Mouse (Mus musculus) kidney, adult 2 months (tissue): ENCODE results near the gene Ggt5. TPM values are rescaled to one million over a fixed set of nuclear protein-coding genes. Genes with fewer than 3 reads are reported as not detected.

Source experiments
- DNase-seq: peaks from one replicate; pipeline ENCODE4 v3.0.0; 2021
- H3K27ac ChIP-seq: fragments of 200-500 bp; 2 replicates; pipeline ENCODE4 v1.5.1; 2012; ENCODE audit warnings: low read depth, low read length, control low read depth, inconsistent platforms; ENCODE audit not compliant: insufficient read depth
- H3K27me3 ChIP-seq: fragments of 200-500 bp; replicated peaks from 2 replicates; pipeline ENCODE4 v1.6.1; 2012; ENCODE audit warnings: mild to moderate bottlenecking, moderate library complexity, low read length, inconsistent platforms; ENCODE audit not compliant: control insufficient read depth, insufficient read depth
- H3K36me3 ChIP-seq: fragments of 200-500 bp; 2 replicates; pipeline ENCODE4 v1.6.1; 2012; ENCODE audit warnings: mild to moderate bottlenecking, moderate library complexity, low read length, inconsistent platforms; ENCODE audit not compliant: control insufficient read depth, insufficient read depth
- H3K4me1 ChIP-seq: fragments of 200-500 bp; 2 replicates; pipeline ENCODE4 v1.6.1; 2011; ENCODE audit warnings: low read length; ENCODE audit not compliant: control insufficient read depth, insufficient read depth
- H3K4me3 ChIP-seq: fragments of 200-500 bp; 2 replicates; pipeline ENCODE4 v1.5.1; 2011; ENCODE audit warnings: mild to moderate bottlenecking, low read depth, low read length, control low read depth; ENCODE audit not compliant: insufficient read depth
- CTCF ChIP-seq: fragments of 200-500 bp; conservative IDR thresholded peaks from 2 replicates; pipeline ENCODE4 v1.5.1; 2011; ENCODE audit warnings: low read depth, mild to moderate bottlenecking, control low read depth, low read length, moderate library complexity, mixed read lengths; ENCODE audit not compliant: insufficient read depth, insufficient read length
- POLR2A ChIP-seq: fragments of 200-500 bp; IDR thresholded peaks from one replicate; pipeline ENCODE4 v1.6.1; 2011; ENCODE audit warnings: low read depth, low read length, control low read depth
- WGBS: fragments of 180-500 bp; shearing (Covaris S2); methylation state at CpG from one replicate; pipeline ENCODE4 v1.1.7; 2018; 5-methylcytosine and 5-hydroxymethylcytosine counted together
- polyA plus RNA-seq: library from polyadenylated mRNA; depleted of rRNA; stranded (reverse); fragments of >200 nt; gene quantifications from 2 replicates; pipeline ENCODE4 v1.2.3, GENCODE M21; 2012

Gene Ggt5
- polyA plus RNA-seq, 1 experiment, result 48.3 TPM

DNA sequence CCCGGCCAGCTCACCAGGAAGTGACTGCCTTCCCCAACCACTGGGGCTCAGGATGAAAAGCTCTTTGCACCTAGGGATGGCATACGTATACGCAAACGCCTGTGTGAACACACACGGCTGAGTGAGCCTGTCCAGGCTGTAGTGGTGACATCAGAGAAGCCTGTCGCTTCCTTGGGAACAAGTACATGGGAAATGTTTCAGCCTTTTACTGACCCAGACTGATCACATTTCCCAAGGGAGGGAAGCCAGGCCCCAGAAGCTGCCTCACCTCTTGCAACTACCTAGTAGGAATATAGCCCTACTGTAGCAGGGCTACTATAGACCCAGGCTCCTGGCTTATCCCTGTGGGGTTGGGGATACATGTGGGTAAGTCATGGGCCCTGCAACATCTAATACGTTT is 3.4 kb downstream of the Ggt5 start:
- Histone ChIP-seq H3K4me3 (no peak overlapping the region), H3K27me3 (no peaks in the 10 kb centered on the region), H3K4me1 (peaks cover 14% of the 10 kb centered on the region), H3K27ac (no peak overlapping the region), H3K36me3 (no peaks in the 10 kb centered on the region)
- DNase-seq, result no peak
- TF ChIP-seq POLR2A, result no peak
- no peak for TF ChIP-seq CTCF
- WGBS, result 71% methylated on average over 7 of the region's 7 CpGs

DNA sequence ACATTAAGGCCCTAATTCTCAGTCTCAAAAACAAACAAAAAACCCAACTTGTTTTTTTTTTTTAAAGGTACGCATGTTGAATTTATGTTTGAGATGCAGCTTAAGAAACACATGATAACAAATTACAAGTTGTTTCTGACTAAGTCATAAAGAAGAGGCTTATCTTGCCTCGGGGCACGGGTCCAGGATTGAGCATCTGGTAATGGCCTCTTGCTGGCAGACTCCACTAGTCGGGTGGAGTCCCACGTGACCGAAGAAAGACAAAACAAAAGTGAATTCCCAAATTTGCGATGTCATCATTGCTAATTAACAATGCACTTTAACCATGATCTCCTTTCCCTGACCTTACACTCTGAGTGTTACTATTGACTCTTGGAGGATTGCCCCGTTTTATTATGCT is 6.8 kb downstream of the Ggt5 start:
- WGBS, result 75% methylated on average over 8 of the region's 8 CpGs
- peak; percentile 67 for DNase-seq
- no peak overlapping the region for H3K27ac ChIP-seq
- no peaks in the 10 kb centered on the region for H3K36me3 ChIP-seq
- H3K4me1 ChIP-seq, result no peaks in the 10 kb centered on the region
- TF ChIP-seq CTCF (no peak), POLR2A (no peak)
- H3K27me3 ChIP-seq, result no peaks in the 10 kb centered on the region
- H3K4me3 ChIP-seq, result no peak overlapping the region

DNA sequence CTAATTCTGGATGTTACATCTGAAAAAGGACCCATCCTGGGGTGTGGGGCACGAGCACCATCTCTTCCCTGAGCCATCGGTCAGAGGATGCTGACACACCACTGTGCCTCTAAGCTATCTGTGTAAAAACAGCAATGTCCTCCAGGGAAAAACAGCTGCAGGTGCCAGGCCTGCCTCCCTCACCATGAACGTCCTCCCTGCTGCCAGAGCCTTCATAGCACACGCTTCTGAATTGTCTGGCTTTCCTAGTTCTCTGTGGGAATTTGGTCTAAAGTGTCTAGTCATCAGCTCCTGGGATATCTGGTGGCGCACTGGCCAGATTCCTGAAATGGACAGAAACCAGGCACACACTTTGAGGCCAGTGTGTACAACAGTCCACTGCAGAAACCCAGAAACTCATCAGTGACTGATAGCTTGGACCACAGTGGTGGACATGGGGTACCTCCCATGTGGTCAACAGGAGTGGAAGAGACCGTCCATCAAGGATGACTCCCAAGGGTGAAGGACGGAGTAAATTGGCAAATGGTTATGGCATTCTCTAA is 11.1 kb downstream of the Ggt5 start:
- no peak for TF ChIP-seq POLR2A
- no peak for TF ChIP-seq CTCF
- Histone ChIP-seq H3K4me3 (no peak overlapping the region), H3K4me1 (no peaks in the 10 kb centered on the region), H3K36me3 (no peaks in the 10 kb centered on the region), H3K27ac (no peak overlapping the region), H3K27me3 (no peaks in the 10 kb centered on the region)
- WGBS, result 86% methylated on average over 7 of the region's 7 CpGs
- no peak for DNase-seq

DNA sequence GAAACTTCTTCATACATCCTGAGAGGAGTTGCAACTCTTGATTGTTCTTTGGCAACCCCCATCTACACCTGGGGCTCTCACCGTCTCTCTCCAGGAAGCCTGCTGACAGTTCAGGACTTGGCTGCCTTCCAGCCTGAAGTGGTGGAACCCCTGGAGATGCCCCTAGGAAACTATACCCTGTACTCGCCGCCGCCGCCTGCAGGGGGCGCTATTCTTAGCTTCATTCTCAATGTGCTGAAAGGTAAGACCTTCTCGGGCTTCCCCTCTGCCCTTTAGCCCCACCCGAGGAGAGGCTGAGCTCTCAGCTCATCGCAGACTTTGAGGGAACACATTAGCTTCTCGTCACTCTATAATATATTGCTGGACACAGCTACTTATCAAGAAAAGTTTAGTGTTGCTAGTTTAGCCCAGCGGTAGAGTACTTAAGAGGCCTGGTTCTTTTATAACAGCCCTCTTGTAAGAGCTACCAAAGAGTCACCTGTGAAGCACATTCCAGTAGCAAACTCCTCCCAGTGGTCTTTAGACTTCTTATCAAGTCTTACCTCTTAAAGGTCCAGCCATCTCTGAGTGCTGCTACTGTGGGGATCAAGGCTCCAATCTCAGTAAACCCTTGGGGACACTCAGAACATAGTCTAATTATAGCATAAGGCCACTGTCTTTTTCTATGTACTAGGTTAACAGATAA is 16.2 kb downstream of the Ggt5 start:
- Histone ChIP-seq H3K4me1 (no peaks in the 10 kb centered on the region), H3K27ac (no peak overlapping the region), H3K4me3 (no peak overlapping the region), H3K36me3 (no peaks in the 10 kb centered on the region), H3K27me3 (no peaks in the 10 kb centered on the region)
- no peak for DNase-seq
- TF ChIP-seq POLR2A (no peak), CTCF (0 out of 2 replicates have a peak, but pooled peaks have one; percentile 9)
- 39% methylated on average over 11 of the region's 11 CpGs for WGBS

DNA sequence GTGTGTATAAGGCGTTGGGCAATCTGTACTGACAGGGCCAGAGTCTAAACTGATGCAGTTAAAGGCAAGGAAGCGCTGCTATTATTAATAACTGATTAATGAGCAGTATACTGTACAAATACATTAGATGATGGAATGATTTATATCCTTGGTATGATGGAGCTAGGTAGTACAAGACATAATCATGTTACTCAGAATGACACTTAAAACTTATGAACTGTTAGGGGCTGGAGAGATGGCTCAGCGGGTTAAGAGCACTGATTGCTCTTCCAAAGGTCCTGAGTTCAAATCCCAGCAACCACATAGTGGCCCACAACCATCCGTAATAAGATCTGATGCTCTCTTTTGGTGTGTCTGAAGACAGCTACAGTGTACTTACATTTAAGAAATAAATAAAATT is 18.1 kb downstream of the Ggt5 start:
- no peak overlapping the region for H3K4me3 ChIP-seq
- no peaks in the 10 kb centered on the region for H3K27me3 ChIP-seq
- DNase-seq, result no peak
- 92% methylated on average over 4 of the region's 4 CpGs for WGBS
- H3K4me1 ChIP-seq, result no peaks in the 10 kb centered on the region
- TF ChIP-seq CTCF (no peak), POLR2A (no peak)
- H3K36me3 ChIP-seq, result no peaks in the 10 kb centered on the region
- H3K27ac ChIP-seq, result no peak overlapping the region

DNA sequence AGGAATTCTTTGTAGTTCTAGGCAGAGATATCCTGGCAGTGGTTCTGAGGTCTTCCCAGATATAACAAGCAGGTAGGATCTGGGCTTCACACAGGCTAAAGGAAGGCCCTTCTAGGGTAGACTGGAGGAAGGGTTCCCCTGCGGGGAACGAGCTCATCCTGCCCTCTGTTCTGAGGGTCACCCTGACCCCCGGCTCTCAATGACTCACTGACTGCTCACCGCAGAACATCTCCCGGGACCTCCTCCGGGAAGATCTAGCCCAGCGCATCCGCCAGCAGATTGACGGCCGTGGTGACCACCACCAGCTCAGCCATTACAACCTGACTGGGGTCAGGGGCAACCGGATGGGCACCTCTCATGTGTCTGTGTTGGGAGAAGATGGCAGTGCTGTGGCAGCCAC is 19.8 kb downstream of the Ggt5 start:
- TF ChIP-seq CTCF, result no peak
- no peak for TF ChIP-seq POLR2A
- Histone ChIP-seq H3K27me3 (no peaks in the 10 kb centered on the region), H3K36me3 (no peaks in the 10 kb centered on the region), H3K4me3 (no peak overlapping the region), H3K27ac (no peak overlapping the region), H3K4me1 (no peaks in the 10 kb centered on the region)
- DNase-seq, result no peak
- 75% methylated on average over 11 of the region's 11 CpGs for WGBS

DNA sequence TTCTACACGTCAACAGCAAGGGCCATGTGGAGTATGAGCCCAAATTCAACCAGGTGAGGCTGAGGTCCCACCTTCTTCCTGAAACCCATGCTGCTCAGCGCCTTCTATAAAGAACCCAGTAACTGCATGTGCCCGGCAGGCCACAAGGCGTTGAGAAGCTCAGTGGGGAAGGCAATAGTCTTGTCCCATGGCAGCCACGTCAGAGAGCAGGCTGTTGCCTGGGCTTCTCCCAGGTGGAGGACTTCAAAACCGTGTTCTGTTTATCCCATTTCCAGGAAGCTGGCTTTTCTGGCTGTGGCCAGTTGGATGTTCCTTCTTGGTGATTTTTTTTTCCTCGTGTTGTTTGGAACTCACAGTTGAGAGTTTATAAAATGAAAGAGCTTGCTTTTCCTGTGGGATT is 21.3 kb downstream of the Ggt5 start:
- no peak overlapping the region for H3K27ac ChIP-seq
- no peaks in the 10 kb centered on the region for H3K27me3 ChIP-seq
- no peak for TF ChIP-seq CTCF
- TF ChIP-seq POLR2A, result no peak
- H3K4me1 ChIP-seq, result no peaks in the 10 kb centered on the region
- H3K4me3 ChIP-seq, result no peak overlapping the region
- 65% methylated on average over 7 of the region's 7 CpGs for WGBS
- DNase-seq, result no peak
- H3K36me3 ChIP-seq, result no peaks in the 10 kb centered on the region
